Mouse (Mus musculus): ENCODE results near the gene Dlg1. TPM values are rescaled to one million over a fixed set of nuclear protein-coding genes. Genes with fewer than 3 reads are reported as not detected.

Dlg1 gene
- polyA plus RNA-seq (2017; shearing (Covaris generic)) = 21.7 TPM

GRCm38 (mm10) chr16:31663379-31664286, at the start of gene Dlg1:
Dlg1 (plus strand) TSS chr16:31663443.

GRCm38 (mm10) chr16:31878573-31879257, 215.5 kb downstream of the Dlg1 start, which contains the start of gene Meltf:
Meltf (plus strand) TSS chr16:31878810.

Other genes with a start within 250 kb of the Dlg1 start
- gene Bdh1, start 241.2 kb upstream of the Dlg1 start, polyA plus RNA-seq (2017; shearing (Covaris generic)) = 49.8 TPM
- not detected for gene Meltf, start 215.4 kb downstream of the Dlg1 start, polyA plus RNA-seq (2017; shearing (Covaris generic))